Mouse (Mus musculus) limb, embryonic 13.5 days (tissue): Measurements from ENCODE around the gene Wdr59. TPM values are rescaled to one million over a fixed set of nuclear protein-coding genes. Genes with fewer than 3 reads are reported as not detected.

Experiments
- ATAC-seq: fragments of 200-750 bp; cut with Nextera tagmentation; 2 replicates; pipeline ENCODE4 v1.8.0; 2017; ENCODE audit warnings: low read depth, moderate number of reproducible peaks, moderate TSS enrichment; ENCODE audit not compliant: low FRiP score
- H3K27ac ChIP-seq: fragments of 300-500 bp; sonication (generic); 2 replicates; pipeline ENCODE4 v1.5.1; 2015; ENCODE audit warnings: inconsistent platforms, mild to moderate bottlenecking, moderate library complexity
- H3K27me3 ChIP-seq: fragments of 300-500 bp; sonication (generic); 2 replicates; pipeline ENCODE4 v1.6.1; 2015; ENCODE audit warnings: mild to moderate bottlenecking, inconsistent platforms
- H3K36me3 ChIP-seq: fragments of 300-500 bp; sonication (generic); 2 replicates; pipeline ENCODE4 v1.6.1; 2015; ENCODE audit warnings: inconsistent platforms, mild to moderate bottlenecking, moderate library complexity
- H3K4me1 ChIP-seq: fragments of 300-500 bp; sonication (generic); 2 replicates; pipeline ENCODE4 v1.6.1; 2015; ENCODE audit warnings: inconsistent platforms
- H3K4me2 ChIP-seq: fragments of 300-500 bp; sonication (generic); replicated peaks from 2 replicates; pipeline ENCODE4 v1.6.1; 2015; ENCODE audit warnings: inconsistent platforms, mild to moderate bottlenecking, moderate library complexity
- H3K4me3 ChIP-seq: fragments of 300-500 bp; sonication (generic); 2 replicates; pipeline ENCODE4 v1.5.1; 2015; ENCODE audit warnings: moderate library complexity, mild to moderate bottlenecking, inconsistent platforms
- H3K9ac ChIP-seq: fragments of 300-500 bp; sonication (generic); 2 replicates; pipeline ENCODE4 v1.6.1; 2015; ENCODE audit warnings: mild to moderate bottlenecking, inconsistent platforms
- H3K9me3 ChIP-seq: fragments of 300-500 bp; sonication (generic); 2 replicates; pipeline ENCODE4 v1.6.1; 2016; ENCODE audit warnings: inconsistent platforms
- WGBS: fragments of 180-500 bp; shearing (Covaris S2); methylation state at CpG from one replicate; pipeline ENCODE4 v1.1.7; 2015; 5-methylcytosine and 5-hydroxymethylcytosine counted together
- microRNA-seq: library from miRNA; unstranded; fragments of <30 nt; microRNA quantifications from one replicate; pipeline ENCODE4, GENCODE M21; 2016
- polyA plus RNA-seq: library from polyadenylated mRNA; unstranded; fragments of >200 nt; fragmentation: Nextera tagmentation; extraction: Ambion mirVana; gene quantifications from 2 replicates; pipeline ENCODE4 v1.2.1, GENCODE M21; 2015

Gene Wdr59
- polyA plus RNA-seq, 1 experiment from 2014 or later: 7.9 TPM

DNA sequence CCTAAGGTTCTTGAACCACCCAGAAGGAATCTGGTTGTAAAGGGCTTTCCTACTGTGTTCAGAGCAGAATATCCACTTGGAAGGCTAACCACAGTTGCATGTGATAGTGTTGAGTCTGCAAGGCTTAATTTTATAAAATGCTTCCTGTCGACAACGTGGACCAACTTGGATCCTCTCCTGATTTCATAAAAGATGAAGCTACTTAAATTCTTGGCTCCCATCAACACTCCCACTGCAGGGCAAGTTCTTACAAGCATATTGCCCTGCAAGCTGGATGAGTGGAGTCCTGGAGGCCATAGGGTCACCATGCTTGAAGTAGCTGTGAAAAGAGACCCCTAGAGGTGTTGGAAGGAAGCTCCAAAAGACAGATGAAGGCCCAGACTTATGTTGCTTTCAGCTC is 99.3 kb downstream of the Wdr59 start:
- no peaks in the 10 kb centered on the region for H3K4me1 ChIP-seq
- H3K9ac ChIP-seq: no peak overlapping the region
- H3K4me2 ChIP-seq: no peak overlapping the region
- no peak overlapping the region for H3K27ac ChIP-seq
- 84% methylated on average over 2 of the region's 2 CpGs for WGBS
- no peaks in the 10 kb centered on the region for H3K27me3 ChIP-seq
- H3K9me3 ChIP-seq: no peaks in the 10 kb centered on the region
- H3K36me3 ChIP-seq: no peaks in the 10 kb centered on the region
- H3K4me3 ChIP-seq: no peak overlapping the region
- no peak for ATAC-seq

DNA sequence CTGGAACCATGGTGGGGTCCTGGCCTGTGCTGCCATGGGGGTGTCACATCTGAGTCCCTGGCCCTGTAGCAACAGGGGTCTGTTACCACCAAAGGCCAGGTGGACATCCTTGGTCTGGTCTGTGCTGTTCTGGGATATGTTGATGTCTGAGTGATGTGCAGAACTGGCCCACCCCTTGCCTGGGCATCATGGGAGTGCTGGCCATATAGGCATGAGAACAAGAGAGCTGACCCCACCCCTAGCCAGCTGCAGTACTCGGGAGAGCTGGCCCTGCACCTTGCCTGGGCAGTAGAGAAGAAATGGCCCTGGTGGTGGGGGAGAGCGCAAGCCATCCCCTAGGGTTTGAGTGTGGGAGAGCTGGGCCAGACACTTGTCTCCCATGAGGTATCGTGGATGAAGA is 102.7 kb downstream of the Wdr59 start:
- H3K27me3 ChIP-seq: 0 out of 2 replicates have a peak, but pooled peaks cover 4% of the 10 kb centered on the region
- no peak for ATAC-seq
- no peaks in the 10 kb centered on the region for H3K4me1 ChIP-seq
- no peak overlapping the region for H3K4me2 ChIP-seq
- WGBS: 75% methylated on average over 3 of the region's 3 CpGs
- H3K9ac ChIP-seq: no peak overlapping the region
- H3K9me3 ChIP-seq: no peaks in the 10 kb centered on the region
- no peaks in the 10 kb centered on the region for H3K36me3 ChIP-seq
- H3K4me3 ChIP-seq: no peak overlapping the region
- H3K27ac ChIP-seq: no peak overlapping the region

GRCm38 (mm10) chr8:111418601-111419000 is 103.3 kb downstream of the Wdr59 start:
- H3K27me3 ChIP-seq: 0 out of 2 replicates have a peak, but pooled peaks cover 4% of the 10 kb centered on the region
- no peak overlapping the region for H3K4me2 ChIP-seq
- H3K9ac ChIP-seq: no peak overlapping the region
- ATAC-seq: no peak
- no peaks in the 10 kb centered on the region for H3K36me3 ChIP-seq
- H3K4me3 ChIP-seq: no peak overlapping the region
- 34% methylated on average over 9 of the region's 9 CpGs for WGBS
- H3K9me3 ChIP-seq: no peaks in the 10 kb centered on the region
- no peaks in the 10 kb centered on the region for H3K4me1 ChIP-seq
- H3K27ac ChIP-seq: no peak overlapping the region

- Histone ChIP-seq H3K9ac (no peak overlapping the region), H3K27ac (no peak overlapping the region), H3K9me3 (no peaks in the 10 kb centered on the region), H3K4me2 (no peak overlapping the region), H3K4me1 (no peaks in the 10 kb centered on the region), H3K4me3 (no peak overlapping the region), H3K36me3 (no peaks in the 10 kb centered on the region), H3K27me3 (0 out of 2 replicates have a peak, but pooled peaks cover 4% of the 10 kb centered on the region)
- WGBS: 78% methylated on average over 10 of the region's 10 CpGs
- ATAC-seq: no peak
Observed at GRCm38 (mm10) chr8:111417222-111417621, 104.7 kb downstream of the Wdr59 start.

DNA sequence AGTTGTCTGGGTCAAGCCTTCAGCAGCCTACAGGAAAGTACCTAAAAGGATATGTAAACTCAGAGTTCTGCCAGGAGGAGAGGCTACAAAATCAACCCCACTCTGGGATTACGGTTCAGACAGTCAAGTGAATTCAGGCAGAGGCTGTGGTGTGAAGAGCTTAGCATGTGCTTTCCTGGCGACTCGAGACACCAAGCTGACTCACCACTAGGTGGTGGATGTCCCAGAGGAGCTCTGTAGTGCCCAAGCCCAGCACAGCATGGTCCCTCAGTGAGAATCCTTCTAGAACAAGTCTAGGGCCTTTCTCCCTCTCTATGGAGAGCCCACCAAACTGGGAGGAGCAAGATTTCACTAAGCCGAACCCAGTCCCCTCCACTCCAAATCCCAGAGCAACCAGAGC is 118.5 kb downstream of the Wdr59 start:
- Histone ChIP-seq H3K4me2 (no peak overlapping the region), H3K9ac (no peak overlapping the region), H3K36me3 (no peaks in the 10 kb centered on the region), H3K4me1 (no peaks in the 10 kb centered on the region), H3K9me3 (no peaks in the 10 kb centered on the region), H3K27ac (no peak overlapping the region), H3K4me3 (no peak overlapping the region), H3K27me3 (peaks cover 2% of the 10 kb centered on the region)
- 50% methylated on average over 4 of the region's 4 CpGs for WGBS
- no peak for ATAC-seq

Small RNA genes within 50 kb of the gene (microRNA-seq; reads per million reads assigned to microRNA genes)
- gene Mir1957b: not detected

Other genes with a start within 250 kb of the Wdr59 start
- 49.2 and 56.9 TPM in 2 replicates for gene Rfwd3, start 221.9 kb downstream of the Wdr59 start, polyA plus RNA-seq
- gene Mlkl, start 183.9 kb downstream of the Wdr59 start, polyA plus RNA-seq: 0.42 and 0.47 TPM in 2 replicates
- not detected in 2 replicates for gene Fa2h, start 128.3 kb downstream of the Wdr59 start, polyA plus RNA-seq
- gene Znrf1, start 14.0 kb upstream of the Wdr59 start, polyA plus RNA-seq: 34.5 and 34.6 TPM in 2 replicates
- gene Ldhd, start 108.3 kb upstream of the Wdr59 start, polyA plus RNA-seq: 0.22 and 0.41 TPM in 2 replicates
- 27.5 and 29.6 TPM in 2 replicates for gene Zfp1, start 121.3 kb upstream of the Wdr59 start, polyA plus RNA-seq
- 0.89 and 3.1 TPM in 2 replicates for gene Ctrb1, start 168.9 kb upstream of the Wdr59 start, polyA plus RNA-seq
- 41.7 and 41.8 TPM in 2 replicates for gene Bcar1, start 221.7 kb upstream of the Wdr59 start, polyA plus RNA-seq